Mouse (Mus musculus) thymus, postnatal 14 days (tissue): Measurements from ENCODE around the gene Il1a.
A peak's percentile ranks its signal among the peaks of the same experiment; 100 is the strongest.

ENCODE experiments used
- DNase-seq: peaks from one replicate; pipeline ENCODE4 v3.0.0; 2021

Il1a gene

DNA sequence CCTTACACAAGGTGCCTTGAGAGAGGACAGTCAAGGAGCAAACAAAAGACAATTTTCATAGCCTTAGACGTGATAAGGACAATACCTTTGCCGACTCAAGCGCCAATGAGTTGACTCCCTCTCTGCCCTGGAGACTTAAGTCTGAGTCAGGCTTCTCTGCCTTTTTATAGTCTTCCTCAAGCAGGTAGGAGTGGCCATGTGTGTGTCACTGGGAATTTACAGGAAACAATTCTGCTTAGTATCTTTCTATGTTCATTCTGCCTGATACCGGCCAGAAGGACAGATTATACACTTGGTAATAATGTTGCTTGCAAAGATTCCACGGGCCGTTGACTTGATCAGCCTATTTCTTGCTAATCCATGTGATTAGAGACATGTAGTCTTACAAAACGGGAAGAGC, at the start of gene Il1a:
Gene Il1a (minus strand): TSS at position 137 of the 400 bp plus-strand sequence.
- DNase-seq = no peak

DNA sequence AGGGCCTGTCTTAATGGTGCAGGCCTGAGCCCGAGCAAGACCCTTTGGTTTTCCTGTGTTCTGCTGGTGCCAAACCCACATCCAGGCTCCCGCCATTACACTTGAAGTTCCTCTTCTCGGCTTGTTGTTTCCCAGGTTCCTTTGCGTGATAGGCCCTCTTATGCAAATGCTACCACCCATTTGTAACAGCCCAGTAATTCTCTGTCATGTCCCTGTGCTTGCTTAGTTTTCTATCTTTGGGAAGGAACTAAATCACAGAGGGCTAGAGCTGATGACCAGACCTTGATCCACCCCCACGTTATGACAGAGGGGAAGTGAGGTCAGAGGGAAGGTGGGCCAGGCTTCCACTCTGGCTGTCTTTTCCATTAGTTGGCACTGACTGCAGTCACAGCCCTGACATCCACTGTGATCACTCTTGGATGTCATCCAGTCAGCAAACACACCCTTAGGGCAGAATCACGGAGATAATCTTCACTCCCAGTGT, 28.4 kb upstream of the Il1a start:
- no peak for DNase-seq

DNA sequence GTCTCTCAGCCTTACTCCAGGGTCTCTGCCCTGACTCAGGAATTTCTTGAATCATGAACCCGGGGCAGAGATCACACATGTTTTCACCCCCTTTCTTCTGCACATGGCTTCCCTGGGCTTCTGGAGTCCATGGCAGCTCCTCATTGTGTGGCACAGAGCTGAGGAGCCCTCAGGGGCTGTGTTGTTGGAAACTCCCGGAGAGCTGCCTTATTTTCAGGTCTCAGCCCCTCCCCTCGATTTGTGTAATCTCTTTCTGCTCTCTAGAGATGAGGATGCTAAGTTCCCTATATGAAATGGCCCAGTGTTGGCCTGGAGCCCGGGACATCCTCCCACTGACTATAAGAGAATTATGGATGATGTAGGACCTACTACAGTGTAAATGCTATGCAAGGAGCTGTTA, 23.7 kb upstream of the Il1a start:
- no peak for DNase-seq

DNA sequence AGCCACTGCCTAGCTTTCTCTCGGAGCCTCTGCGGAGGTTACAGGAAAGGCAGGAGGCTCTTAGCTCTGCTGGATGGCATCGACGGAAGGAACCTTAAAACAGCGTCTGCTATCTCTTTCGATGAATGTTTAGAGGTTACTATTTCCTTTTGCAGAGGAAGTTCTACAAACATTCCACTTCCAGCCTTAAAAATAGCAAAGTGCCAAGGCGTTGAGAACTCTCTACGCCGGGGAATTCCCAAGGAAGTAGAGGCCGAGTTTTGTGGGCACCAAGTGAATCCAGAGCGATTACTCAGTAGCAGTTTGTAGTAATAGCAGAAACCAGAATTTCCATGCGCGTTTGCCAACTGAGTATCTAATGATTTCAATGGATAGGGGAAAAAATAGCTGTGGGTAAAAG, 20.8 kb upstream of the Il1a start:
- no peak for DNase-seq

DNA sequence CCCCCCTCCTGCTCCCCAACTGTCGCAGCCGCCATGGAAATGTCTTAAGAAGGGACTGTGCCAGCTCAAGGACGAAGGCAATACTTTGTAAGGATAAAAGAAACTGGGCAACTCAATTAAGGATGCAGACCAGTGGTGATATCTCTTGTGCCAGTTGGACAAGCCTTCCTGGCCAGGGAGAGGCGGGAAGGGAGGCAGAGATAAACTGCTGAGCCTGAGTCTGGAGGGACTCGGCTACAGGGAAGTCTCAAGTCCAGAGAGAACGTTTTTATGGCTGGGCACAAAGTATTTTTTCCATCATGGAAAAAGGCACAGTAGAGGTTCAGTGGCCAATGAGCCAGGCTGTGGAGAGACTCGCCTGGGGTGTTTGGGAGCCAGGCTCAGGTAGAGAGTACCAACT, 20.3 kb upstream of the Il1a start:
- no peak for DNase-seq

DNA sequence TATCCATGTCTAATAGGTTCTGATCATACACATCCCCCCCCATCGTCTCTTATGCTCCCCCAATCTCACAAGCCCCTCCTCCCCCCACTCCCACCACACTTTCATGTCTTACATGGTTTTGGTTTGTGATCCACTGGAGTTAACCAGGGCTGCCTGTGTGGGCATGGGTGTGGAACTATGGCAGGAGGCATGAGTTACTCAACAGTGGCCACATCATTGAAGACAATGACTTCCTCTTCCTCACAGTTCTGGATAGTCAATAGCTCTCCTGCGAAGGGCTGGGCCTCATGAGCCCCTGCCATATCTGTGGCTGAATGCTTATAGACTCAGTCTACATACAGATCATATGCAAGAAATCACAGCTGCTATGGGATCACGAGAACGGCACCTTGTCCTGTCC, 18.5 kb upstream of the Il1a start:
- DNase-seq = no peak

DNA sequence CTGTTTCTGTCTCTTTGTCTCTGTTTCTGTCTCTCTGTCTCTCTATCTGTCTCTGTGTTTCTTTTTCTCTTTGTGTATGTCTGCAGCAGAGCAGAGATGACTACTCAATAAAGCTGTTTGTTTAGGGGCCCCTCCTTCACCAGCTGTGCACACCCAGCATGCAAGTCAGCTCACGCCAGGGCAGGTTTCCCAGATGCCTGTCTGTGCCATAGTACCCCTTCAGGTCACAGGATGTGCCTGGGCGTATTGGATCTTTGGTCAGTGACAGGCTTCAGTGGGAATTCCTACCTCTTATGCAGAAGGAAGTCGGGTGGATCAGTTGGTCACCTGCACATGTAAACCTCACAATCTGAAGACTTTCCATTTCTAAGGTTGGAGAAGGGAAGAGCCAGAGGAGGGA, 14.4 kb upstream of the Il1a start:
- no peak for DNase-seq

DNA sequence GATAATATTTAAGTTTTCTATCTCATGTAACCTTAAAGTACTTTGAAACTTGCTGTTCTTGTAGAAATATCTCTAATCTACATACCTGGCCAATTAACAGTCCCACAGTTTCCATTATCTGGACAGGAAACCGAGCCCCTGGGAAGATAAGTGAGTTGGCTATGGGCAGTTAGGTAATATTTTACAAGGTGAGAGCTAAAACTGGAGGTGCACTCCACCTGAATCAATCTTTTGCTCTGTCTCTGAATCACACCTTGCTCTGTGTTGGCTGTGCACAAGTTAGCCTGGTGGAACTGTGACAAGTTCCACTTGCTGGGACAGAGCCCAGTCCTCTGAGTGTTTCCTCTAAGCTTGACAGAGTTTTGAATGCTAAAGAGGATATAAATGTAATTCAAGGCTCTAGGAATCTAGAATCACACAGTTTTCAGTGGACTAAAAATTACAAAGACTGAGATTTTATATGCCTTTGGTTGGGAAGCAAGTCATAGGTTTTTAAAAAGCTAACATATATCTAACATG, 12.4 kb upstream of the Il1a start:
- no peak for DNase-seq

DNA sequence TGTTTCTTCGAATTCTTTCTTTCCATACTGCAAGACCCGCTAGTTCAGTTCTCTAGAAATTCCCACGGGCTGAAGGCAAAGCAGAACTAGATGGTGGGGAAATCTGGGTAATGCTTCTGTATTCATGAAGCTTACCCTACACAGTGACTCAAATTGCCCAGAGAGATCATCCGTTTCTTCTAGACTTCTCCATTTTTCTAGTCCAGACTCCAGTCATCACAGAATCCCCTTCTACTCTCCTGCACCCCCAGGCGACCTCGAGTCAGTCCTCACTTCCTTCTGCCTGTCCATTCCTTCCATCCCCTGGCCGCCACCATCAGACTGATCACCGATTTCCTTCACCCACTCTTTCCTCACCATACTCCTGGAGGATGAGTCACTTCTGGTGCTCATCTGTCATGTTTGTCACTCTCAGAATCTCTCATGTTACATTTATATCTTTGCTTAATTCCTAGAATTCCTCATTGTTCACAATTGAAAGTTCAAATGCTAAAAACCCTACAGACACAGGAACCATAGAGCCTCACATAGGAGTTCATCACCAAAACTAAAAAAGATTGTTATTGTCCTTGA, 10.3 kb upstream of the Il1a start:
- DNase-seq = no peak

DNA sequence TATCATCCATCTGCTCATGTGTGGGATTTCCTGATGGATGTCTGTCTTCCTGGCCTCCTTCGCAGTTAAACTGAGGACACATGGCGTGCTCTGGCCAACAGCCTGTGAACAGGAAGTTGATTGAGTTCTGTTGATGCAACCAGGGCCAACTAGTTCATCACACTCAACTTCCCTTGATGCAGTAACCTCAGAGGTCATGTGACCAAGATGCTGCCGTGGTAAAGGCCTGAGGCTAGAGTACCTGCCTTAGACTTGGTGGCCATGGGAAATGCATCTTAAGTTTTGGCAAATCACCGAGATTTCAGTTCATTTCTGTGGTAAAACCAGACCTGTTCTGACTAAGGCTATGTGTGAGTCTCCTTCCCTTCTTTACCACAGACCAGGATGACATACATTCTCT, 6.1 kb upstream of the Il1a start:
- no peak for DNase-seq

DNA sequence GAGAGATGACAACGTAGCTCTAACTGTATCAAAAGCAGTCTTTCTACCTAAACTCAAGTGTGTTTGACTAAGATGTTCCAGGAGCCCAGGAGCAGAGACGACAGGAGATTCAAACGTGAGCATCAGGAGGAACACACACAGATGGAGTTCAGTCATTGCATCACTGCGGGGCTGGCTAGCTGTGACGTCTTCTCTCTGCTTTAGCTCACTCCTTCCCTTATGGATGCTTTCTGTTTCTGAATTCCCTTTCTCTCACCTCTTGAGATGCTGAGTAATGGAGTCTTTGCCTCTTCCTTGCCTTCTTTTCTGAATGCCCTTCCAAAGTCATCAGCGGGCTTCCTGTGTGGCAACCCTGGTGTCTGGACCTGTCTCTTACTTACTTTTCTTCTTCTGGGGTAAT, 5.1 kb upstream of the Il1a start:
- DNase-seq = no peak

DNA sequence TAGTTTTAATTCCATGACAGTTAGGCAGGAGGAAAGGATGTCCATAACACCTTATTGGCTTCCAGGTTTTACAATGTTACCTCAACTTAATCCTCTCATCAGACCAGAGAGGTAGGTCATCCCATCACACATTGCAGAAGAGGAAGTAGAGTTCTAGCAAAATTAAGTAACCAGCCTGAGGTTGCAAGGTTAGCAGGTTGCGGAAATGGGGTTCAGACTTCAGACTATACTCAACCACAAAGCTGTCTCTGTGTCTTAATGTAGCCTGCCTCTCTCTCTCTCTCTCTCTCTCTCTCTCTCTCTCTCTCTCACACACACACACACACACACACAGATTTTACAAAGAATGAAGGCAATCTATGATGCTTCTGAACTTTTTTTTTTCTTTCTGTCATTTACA, 4.2 kb upstream of the Il1a start:
- no peak for DNase-seq

DNA sequence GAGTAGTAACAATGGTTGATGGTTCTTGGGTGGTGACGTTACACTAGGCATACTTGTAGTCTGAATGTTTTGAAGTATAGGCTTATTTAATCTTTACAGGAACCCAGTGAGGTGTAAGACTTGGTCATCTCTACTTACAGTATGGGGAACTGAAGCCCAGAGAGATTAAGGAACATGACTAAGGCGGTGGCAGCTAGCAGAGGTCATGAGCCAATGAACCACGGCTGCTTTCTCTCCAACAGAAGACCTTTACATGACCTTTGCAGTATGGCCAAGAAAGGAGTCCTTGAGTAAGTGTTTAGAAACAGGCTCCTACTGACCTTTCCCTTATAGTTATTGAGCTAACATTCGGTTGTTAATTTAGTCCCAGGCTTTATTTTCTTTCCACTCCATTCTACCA, 3.8 kb downstream of the Il1a start:
- no peak for DNase-seq

DNA sequence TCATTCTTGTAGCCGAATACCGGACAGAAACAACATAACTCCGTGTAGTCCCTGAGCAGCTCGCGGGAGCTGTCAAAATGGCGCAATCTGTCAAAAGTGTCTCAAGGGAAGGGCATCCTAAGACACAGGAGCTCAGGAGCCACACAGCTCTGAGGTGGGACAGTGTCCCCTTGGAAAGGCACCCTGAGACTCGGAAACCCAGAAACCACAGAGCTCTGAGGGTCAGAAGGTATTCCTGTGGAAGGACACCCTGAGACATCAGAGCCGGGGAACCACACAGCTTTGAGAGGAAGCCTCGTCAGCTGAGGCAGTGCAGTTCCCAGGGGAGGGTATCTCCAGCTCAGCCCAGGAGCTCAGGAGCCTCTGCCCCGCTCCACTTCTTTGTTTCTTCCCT, 12.2 kb downstream of the Il1a start:
- DNase-seq = peak; percentile 48

DNA sequence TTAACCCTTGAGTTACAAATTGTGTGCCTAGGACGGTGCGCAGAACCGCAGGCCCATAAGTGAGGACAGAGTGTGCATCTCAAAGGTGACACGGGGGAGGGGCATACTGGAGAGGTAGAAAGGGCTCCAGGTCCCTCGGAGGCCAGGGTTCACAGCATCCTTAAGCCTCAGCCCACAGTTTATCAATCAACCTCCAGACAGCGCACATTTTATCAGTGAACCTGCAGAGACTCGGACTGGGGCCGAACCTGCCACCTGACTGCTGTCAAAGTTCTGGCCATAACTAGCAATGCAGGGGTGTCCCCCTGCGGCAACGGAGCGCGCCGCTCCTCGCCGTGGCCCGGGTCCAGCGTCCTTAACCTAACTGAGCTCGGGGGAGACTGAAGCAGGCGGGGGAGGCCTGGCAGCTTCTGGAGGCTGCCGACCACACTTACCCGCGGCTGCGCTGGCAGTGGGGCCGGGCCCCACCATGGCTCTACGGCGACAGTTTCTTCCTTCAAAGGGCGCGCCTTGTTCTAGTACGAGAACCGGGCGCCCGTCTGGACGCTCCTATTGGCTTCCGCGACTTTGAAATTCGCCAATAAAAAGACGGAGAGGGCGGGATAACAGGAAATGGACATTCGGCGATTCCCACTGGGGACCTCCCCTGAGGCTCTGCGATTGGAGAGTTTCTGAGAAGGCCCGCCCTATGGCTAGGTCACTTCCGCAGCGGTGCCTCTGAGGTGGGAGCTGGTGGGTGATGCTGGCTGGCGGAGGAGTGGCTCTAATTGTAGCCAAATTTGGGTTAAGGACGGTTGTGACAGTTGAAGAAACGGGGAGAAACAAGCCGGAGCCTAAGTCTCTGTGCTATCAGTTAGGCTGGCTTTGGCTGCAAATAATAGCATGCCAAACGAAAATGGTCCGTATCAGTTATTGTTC, 12.8 kb downstream of the Il1a start, which contains the start of gene Ckap2l:
Gene Ckap2l (minus strand): TSS at position 542 of the 918 bp plus-strand sequence.
- DNase-seq = peak; percentile 98

DNA sequence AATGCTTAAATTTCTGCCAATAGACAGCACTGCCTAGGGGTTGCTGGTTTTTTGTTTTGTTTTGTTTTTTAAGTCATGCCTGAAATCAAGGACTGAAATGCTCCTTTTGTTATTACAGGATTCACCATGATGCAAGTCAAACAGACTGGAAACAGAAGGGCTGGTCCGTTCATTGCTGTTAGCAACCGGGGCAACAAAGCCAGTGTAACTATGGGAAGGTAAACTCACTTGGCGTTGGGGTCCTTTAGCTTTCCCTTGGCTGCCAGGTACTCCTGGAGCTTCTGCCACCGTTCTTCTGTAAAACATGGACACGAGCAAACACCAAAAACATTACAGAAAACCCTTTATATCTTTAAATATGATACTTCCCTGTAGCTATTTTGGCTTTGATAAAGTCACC, 13.7 kb downstream of the Il1a start:
- DNase-seq = no peak

DNA sequence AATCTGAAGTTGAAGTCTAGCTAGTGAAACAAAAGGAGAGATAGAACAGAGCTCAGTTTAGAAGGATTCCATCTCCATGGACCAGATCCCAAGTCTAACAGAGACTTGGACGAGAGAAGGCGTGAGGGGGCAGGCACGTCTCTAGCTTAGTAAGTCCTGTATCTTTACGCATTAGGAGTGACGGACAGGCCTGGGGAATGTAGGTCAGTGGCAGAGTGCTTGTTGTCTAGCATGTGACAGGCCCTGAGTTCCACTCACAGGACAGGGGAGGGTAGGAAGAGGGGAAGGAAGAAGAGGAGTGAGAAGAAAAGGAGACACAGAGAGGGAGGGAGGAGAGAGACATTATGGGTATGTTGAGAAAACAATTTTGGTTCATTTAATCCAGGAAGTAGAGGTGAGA, 14.7 kb downstream of the Il1a start:
- DNase-seq = no peak

DNA sequence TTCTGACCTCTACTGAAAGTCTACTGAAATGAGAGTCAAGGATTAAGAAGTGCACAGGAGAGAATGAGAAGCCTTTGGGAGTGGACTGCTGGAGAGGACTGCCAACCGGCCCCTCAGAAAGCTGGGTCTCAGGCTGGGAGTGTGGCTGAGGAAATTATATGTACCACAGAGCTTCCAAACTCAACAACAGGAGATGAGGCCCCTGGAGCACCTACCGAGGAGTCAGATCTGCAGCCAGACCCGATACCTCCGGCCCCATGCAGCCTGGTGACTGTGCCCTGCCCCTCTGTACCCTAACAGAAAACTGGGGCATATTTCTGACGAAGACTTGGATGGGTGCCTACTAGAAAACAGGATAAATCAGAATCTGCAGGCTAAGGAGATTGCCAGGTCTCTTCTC, 35.9 kb downstream of the Il1a start:
- no peak for DNase-seq

DNA sequence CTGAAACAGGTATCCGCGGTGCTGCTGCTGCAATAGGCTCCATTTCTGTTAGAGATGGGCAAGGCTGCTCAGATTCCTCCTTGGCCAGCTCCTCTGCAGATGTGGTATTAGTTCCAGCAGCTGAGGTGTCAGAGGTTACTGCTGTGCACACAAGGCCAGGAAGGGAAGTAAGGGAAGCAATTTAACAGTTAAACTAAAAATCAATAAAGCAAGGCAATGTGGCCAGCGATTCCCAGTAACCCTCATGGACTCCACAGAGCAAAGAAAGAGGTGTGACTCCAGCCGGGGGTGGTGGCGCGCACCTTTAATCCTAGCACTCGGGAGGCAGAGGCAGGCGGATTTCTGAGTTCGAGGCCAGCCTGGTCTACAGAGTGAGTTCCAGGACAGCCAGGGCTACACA, 39.2 kb downstream of the Il1a start:
- DNase-seq = no peak

DNA sequence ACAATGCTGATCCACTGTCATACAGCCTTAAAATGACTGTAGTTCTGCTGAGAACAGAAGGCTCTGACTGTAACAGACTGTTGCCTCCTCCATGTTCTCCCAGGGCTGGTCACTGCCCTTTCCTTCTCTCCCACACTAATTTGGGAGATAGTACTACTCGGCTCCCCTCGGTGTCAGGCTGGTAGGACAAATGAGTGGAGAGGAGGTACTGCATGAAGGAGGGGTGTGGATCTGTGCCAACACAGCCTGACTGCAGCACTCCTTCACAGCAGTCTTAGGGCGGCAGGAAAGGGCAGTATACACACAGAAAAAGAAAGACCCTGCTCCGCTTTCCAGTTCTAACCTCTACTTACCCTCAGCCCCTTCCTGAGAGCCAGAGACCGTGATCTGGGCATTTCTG, 39.8 kb downstream of the Il1a start:
- DNase-seq = no peak

DNA sequence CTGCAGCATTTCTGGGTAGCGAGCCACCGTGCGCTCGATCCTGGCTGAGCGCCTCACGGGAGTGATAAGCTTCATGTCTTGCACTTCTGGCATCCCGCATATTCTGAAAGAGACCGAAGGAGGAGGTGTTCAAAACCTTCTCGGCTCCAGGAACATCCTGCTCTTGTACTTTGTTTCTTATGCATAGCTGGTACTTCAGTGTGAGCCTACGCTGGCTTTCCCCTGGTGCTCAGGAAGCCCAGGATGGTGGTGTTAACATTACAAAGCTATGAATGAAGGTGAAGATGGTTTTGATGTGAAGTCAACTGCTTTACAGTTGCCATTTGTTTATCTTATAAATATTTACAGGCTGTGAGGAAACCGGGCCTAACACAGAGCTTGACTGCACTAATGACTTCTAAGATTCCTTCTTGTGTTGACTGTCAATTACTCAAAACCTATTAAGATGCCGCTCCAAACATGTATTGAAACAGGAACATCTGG, 40.6 kb downstream of the Il1a start:
- no peak for DNase-seq

DNA sequence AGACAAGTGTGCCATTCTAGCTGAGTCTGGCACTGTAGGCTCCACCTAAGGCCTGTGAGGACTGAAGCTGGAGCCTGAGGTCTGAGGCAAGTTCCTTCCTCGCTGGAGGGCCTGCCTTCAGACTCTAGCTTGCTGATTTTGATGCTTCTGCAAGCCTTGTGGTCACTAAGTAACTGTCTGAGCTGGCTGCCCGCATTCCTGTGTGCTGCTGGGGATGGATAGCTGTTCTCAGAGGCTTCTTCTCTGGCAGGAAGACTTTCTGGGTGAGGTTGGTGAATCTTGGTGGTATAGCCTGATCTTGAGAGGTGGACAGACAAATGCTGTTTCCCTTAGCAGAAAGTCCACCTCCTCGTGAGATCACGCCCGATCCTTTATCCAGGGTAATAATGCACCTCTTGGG, 42.0 kb downstream of the Il1a start:
- no peak for DNase-seq

DNA sequence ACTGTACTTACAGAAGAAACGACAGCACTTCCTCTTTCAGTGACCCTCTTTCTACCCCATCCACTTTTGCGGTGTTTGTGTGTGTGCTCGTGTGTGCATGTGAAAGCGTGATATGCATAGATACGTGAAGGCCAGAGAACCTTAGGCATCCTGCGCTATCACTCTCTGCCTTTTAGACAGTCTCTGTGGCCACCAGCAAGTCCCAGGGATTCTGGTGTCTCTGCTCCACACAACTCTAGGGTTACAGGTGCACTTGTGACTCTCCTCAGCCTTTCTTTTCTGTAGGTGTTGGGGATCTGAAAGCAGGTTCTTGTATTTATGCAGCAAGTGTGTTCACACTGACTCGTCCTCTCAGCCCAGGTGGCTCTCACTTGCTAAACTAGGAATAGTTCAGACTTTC, 44.5 kb downstream of the Il1a start:
- DNase-seq = no peak

DNA sequence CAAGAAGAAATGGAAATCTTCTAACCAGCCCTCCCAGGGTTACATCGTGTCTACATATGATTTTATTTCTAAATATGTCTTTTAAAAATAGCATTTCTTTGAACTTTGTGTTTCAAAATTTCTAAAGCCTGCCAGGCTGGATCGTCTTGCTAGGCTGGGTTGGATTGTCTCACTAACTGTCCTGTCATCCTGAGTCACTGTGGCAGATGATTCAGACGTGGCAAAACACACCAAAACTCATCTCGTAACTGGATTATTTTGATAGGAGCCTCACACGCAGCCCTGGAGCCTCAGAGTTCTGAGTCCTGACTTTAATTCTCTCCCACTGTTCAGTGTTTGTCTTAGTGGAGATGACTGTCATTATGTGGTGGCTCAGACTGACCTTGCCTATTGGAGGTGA, 46.7 kb downstream of the Il1a start:
- no peak for DNase-seq
